Mouse (Mus musculus) hindbrain, embryonic 11.5 days (tissue): ENCODE measurements at regions not wholly inside any gene's neighbourhood (a gene's known extent, or its start where the extent isn't known, plus 50 kb on each side); places are given as distances from the start of the nearest gene placed in this dataset.

Experiments
- ATAC-seq: fragments of 200-750 bp; cut with Nextera tagmentation; 2 replicates; pipeline ENCODE4 v1.8.0; 2017; ENCODE audit warnings: mild to moderate bottlenecking, moderate TSS enrichment, moderate library complexity; ENCODE audit not compliant: low FRiP score
- DNase-seq: peaks from one replicate; pipeline ENCODE4 v3.0.0-alpha.2; 2015; ENCODE audit warnings: low spot score
- H3K27ac ChIP-seq: fragments of 300-500 bp; sonication (generic); 2 replicates; pipeline ENCODE4 v1.5.1; 2014; ENCODE audit warnings: mild to moderate bottlenecking, low read depth, low read length
- H3K27me3 ChIP-seq: fragments of 300-500 bp; sonication (generic); 2 replicates; pipeline ENCODE4 v1.6.1; 2014; ENCODE audit warnings: mild to moderate bottlenecking, low read length, moderate library complexity, mixed read lengths; ENCODE audit not compliant: control insufficient read depth, insufficient read depth
- H3K36me3 ChIP-seq: fragments of 300-500 bp; sonication (generic); 2 replicates; pipeline ENCODE4 v1.6.1; 2014; ENCODE audit warnings: mild to moderate bottlenecking, low read length, moderate library complexity, mixed read lengths; ENCODE audit not compliant: control insufficient read depth, insufficient read depth
- H3K4me1 ChIP-seq: fragments of 300-500 bp; sonication (generic); replicated peaks from 2 replicates; pipeline ENCODE4 v1.6.1; 2014; ENCODE audit warnings: low read length, mixed read lengths; ENCODE audit not compliant: control insufficient read depth, insufficient read depth
- H3K4me2 ChIP-seq: fragments of 300-500 bp; sonication (generic); replicated peaks from 2 replicates; pipeline ENCODE4 v1.6.1; 2014; ENCODE audit warnings: mild to moderate bottlenecking, low read depth, low read length
- H3K4me3 ChIP-seq: fragments of 300-500 bp; sonication (generic); 2 replicates; pipeline ENCODE4 v1.5.1; 2014; ENCODE audit warnings: low read depth, low read length
- H3K9ac ChIP-seq: fragments of 300-500 bp; sonication (generic); 2 replicates; pipeline ENCODE4 v1.6.1; 2014; ENCODE audit warnings: low read depth, low read length
- H3K9me3 ChIP-seq: fragments of 300-500 bp; sonication (generic); 2 replicates; pipeline ENCODE4 v1.6.1; 2016; ENCODE audit warnings: low read length; ENCODE audit not compliant: control insufficient read depth
- WGBS: fragments of 180-500 bp; shearing (Covaris S2); extraction: QIAGEN DNeasy Blood & Tissue Kit; methylation state at CpG from one replicate; pipeline ENCODE4 v1.1.7; 2014; 5-methylcytosine and 5-hydroxymethylcytosine counted together

GRCm38 (mm10) chr15:50320796-50321195 lies 3563.9 kb upstream of the Gm7489 start:
- Histone ChIP-seq H3K4me3 (no peak overlapping the region), H3K27me3 (no peaks in the 10 kb centered on the region), H3K4me1 (no peaks in the 10 kb centered on the region), H3K9me3 (no peaks in the 10 kb centered on the region), H3K4me2 (no peak overlapping the region), H3K9ac (no peak overlapping the region), H3K27ac (no peak overlapping the region), H3K36me3 (no peaks in the 10 kb centered on the region)
- DNase-seq (no peak), ATAC-seq (no peak)

- H3K4me1 ChIP-seq: no peaks in the 10 kb centered on the region
- H3K4me3 ChIP-seq: no peak overlapping the region
- 94% methylated on average over 5 of the region's 5 CpGs for WGBS
- no peaks in the 10 kb centered on the region for H3K9me3 ChIP-seq
- no peak overlapping the region for H3K27ac ChIP-seq
- DNase-seq (no peak), ATAC-seq (no peak)
- no peaks in the 10 kb centered on the region for H3K36me3 ChIP-seq
- no peak overlapping the region for H3K9ac ChIP-seq
- H3K27me3 ChIP-seq: no peaks in the 10 kb centered on the region
- H3K4me2 ChIP-seq: no peak overlapping the region
Measured at GRCm38 (mm10) chr15:50345536-50345935, 3539.2 kb upstream of the Gm7489 start.

GRCm38 (mm10) chr15:50346953-50347352 lies 3537.8 kb upstream of the Gm7489 start:
- no peak overlapping the region for H3K4me3 ChIP-seq
- WGBS: 83% methylated on average over 2 of the region's 2 CpGs
- no peak for ATAC-seq

GRCm38 (mm10) chr15:50360033-50360988 lies 3524.4 kb upstream of the Gm7489 start:
- Histone ChIP-seq H3K9me3 (no peaks in the 10 kb centered on the region), H3K4me2 (no peak overlapping the region), H3K9ac (no peak overlapping the region), H3K27ac (no peak overlapping the region), H3K36me3 (no peaks in the 10 kb centered on the region), H3K4me3 (no peak overlapping the region), H3K4me1 (no peaks in the 10 kb centered on the region), H3K27me3 (no peaks in the 10 kb centered on the region)
- ATAC-seq (no peak), DNase-seq (no peak)
- 73% methylated on average over 5 of the region's 5 CpGs for WGBS

More at GRCm38 (mm10) chr15:50346953-50347352, 3537.8 kb upstream of the Gm7489 start:
- Histone ChIP-seq H3K27me3 (no peaks in the 10 kb centered on the region), H3K27ac (no peak overlapping the region), H3K4me2 (no peak overlapping the region), H3K9ac (no peak overlapping the region), H3K4me1 (no peaks in the 10 kb centered on the region), H3K36me3 (no peaks in the 10 kb centered on the region), H3K9me3 (no peaks in the 10 kb centered on the region)
- DNase-seq: no peak

GRCm38 (mm10) chr15:50361334-50361733 lies 3523.4 kb upstream of the Gm7489 start:
- Histone ChIP-seq H3K9me3 (no peaks in the 10 kb centered on the region), H3K36me3 (no peaks in the 10 kb centered on the region), H3K9ac (no peak overlapping the region), H3K27me3 (no peaks in the 10 kb centered on the region), H3K4me1 (no peaks in the 10 kb centered on the region), H3K4me3 (no peak overlapping the region), H3K4me2 (no peak overlapping the region), H3K27ac (no peak overlapping the region)
- DNase-seq (no peak), ATAC-seq (no peak)
- WGBS: 84% methylated on average over 8 of the region's 8 CpGs

GRCm38 (mm10) chr15:50361751-50362507 lies 3522.8 kb upstream of the Gm7489 start:
- Histone ChIP-seq H3K9ac (no peak overlapping the region), H3K9me3 (no peaks in the 10 kb centered on the region), H3K4me3 (no peak overlapping the region), H3K4me1 (no peaks in the 10 kb centered on the region), H3K4me2 (no peak overlapping the region), H3K36me3 (no peaks in the 10 kb centered on the region), H3K27me3 (no peaks in the 10 kb centered on the region), H3K27ac (no peak overlapping the region)
- DNase-seq (no peak), ATAC-seq (no peak)
- WGBS: 88% methylated on average over 4 of the region's 4 CpGs

- Histone ChIP-seq H3K27me3 (no peaks in the 10 kb centered on the region), H3K36me3 (no peaks in the 10 kb centered on the region), H3K4me3 (no peak overlapping the region), H3K4me2 (no peak overlapping the region), H3K27ac (no peak overlapping the region), H3K4me1 (no peaks in the 10 kb centered on the region), H3K9me3 (no peaks in the 10 kb centered on the region), H3K9ac (no peak overlapping the region)
- WGBS: 84% methylated on average over 7 of the region's 7 CpGs
- ATAC-seq: no peak
- no peak for DNase-seq
Measured at GRCm38 (mm10) chr15:50400006-50400781, 3484.5 kb upstream of the Gm7489 start.

- Histone ChIP-seq H3K36me3 (no peaks in the 10 kb centered on the region), H3K27me3 (no peaks in the 10 kb centered on the region), H3K27ac (no peak overlapping the region), H3K4me1 (no peaks in the 10 kb centered on the region), H3K4me3 (no peak overlapping the region), H3K9me3 (no peaks in the 10 kb centered on the region), H3K4me2 (no peak overlapping the region), H3K9ac (no peak overlapping the region)
- WGBS: 94% methylated on average over 2 of the region's 2 CpGs
- no peak for ATAC-seq
- DNase-seq: no peak
Measured at GRCm38 (mm10) chr15:50401386-50401785, 3483.3 kb upstream of the Gm7489 start.
